Mouse (Mus musculus) cortical plate, adult 2 months (tissue): Measurements from ENCODE around the gene Pid1.

Experiments used
- CTCF ChIP-seq: fragments of 200-500 bp; IDR thresholded peaks from 2 replicates; pipeline ENCODE4 v1.5.1; 2011; ENCODE audit warnings: mild to moderate bottlenecking, control low read depth, low read length; ENCODE audit not compliant: insufficient read depth; ENCODE audit errors: extremely low read depth
- POLR2A ChIP-seq: fragments of 200-500 bp; IDR thresholded peaks from 2 replicates; pipeline ENCODE4 v1.6.1; 2011; ENCODE audit warnings: mild to moderate bottlenecking, low read length, control low read depth; ENCODE audit not compliant: insufficient read depth; ENCODE audit errors: extremely low read depth

GRCm38 (mm10) chr1:84362209-84362608 is 1.8 kb downstream of the Pid1 start:
- TF ChIP-seq POLR2A (no peak), CTCF (no peak)
